Mouse (Mus musculus): Measurements from ENCODE around the gene Apol10b.

DNA sequence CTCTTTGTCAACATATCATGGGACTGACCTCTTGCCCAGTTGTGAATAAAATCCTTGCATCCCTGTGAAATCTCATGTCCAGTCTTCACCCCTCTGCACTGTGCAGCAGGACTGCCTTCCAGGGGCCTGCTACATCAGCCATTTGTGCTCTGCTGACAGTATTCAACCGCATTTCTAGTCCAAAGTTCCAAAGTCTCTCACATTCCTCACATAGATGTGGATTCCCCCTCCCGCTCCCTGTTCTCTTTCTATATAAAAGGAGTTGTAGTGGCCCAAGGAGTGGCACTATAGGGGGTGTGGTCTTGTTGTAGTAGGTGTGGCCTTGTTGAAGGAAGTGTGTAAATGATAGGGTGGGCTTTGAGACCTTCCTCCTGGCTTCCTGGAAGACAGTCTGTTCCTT, 5.0 kb downstream of the Apol10b start:
- TF ChIP-seq HCFC1 (IDR thresholded peaks at IDR 0.05; ENCODE audit: borderline replicate concordance, insufficient read depth, low read length) (no peak), ZNF384 (IDR thresholded peaks at IDR 0.05; ENCODE audit: low read depth, low read length) (no peak), CHD2 (IDR thresholded peaks at IDR 0.05; ENCODE audit: low read depth, low read length) (no peak), ZC3H11A (IDR thresholded peaks at IDR 0.05; ENCODE audit: borderline replicate concordance, low read depth, low read length) (no peak)
